ENCODE assay signal across 25 mouse cellular contexts in the genomic region with DNA sequence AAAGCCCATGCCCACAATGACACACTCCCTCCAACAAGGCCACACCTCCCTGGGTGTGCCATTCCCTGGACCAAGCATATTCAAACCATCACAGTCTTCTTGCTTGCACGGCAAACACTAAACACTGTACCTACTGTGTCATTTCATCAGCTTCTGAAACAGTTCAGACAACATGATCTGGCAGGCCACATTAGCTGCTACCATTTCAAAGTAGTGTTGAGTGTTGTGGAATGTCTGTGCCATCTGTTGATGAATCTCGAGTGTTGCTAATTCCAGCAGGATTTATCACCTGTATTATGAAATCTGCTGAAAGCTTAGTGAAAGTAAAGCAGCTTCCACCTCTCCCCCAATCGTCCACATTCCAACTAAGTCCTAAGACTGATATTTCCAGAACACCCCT. TPM values are rescaled to one million over a fixed set of nuclear protein-coding genes. Genes with fewer than 3 reads are reported as not detected.
DNase-seq lines count a peak whose midpoint lies in the region; ATAC-seq and TF ChIP-seq lines count a peak whose summit lies in the region.
"Had no signal": no experiment of that assay in that cellular context is flagged by ENCODE, and none has a peak within 500 bp of the region (broad histone marks: within the 10 kb centered on the region; RNA-seq: fewer than 3 reads in every experiment).

No protein-coding gene starts in this region.

- 40% methylated on average over 3 of the region's 3 CpGs for WGBS in heart, adult 2 months
- WGBS in heart, embryonic 14.5 days = 20% methylated on average over 3 of the region's 3 CpGs
- WGBS in heart, postnatal 0 days = 30% methylated on average over 3 of the region's 3 CpGs

- H3K27ac ChIP-seq in heart, adult 2 months = peak overlapping the region; percentile 26
- peak overlapping the region in 1 of 2 experiments; percentile 37; a peak in 3 of 4 replicates for H3K27ac ChIP-seq in heart, embryonic 14.5 days (replicated peaks in 1 of 2; ENCODE audit: control insufficient read depth in 1 of 2, insufficient read depth in 1 of 2, low read depth in 2 of 2, low read length in 2 of 2)
- H3K27ac ChIP-seq in heart, postnatal 0 days (ENCODE audit: low read depth) = peak overlapping the region; percentile 30; the same call in 1 of the 2 replicates
- no peak overlapping the region for H3K27ac ChIP-seq in layer of hippocampus, adult 2 months
- H3K27ac ChIP-seq: forebrain, embryonic 10.5 days; forebrain, embryonic 13.5 days; hindbrain, embryonic 10.5 days; hindbrain, embryonic 13.5 days; intestine, embryonic 15.5 days; kidney, embryonic 15.5 days had no signal

- H3K4me3 ChIP-seq in heart, adult 2 months = no peak overlapping the region
- H3K4me3 ChIP-seq in heart, embryonic 14.5 days (ENCODE audit: control insufficient read depth in 1 of 2, insufficient read depth in 1 of 2, low read depth in 1 of 2, low read length in 2 of 2) = no peak overlapping the region
- no peak overlapping the region for H3K4me3 ChIP-seq in heart, postnatal 0 days (ENCODE audit: low read depth, low read length)
- no peak overlapping the region for H3K4me3 ChIP-seq in layer of hippocampus, adult 2 months
- H3K4me3 ChIP-seq: forebrain, embryonic 10.5 days; forebrain, embryonic 13.5 days; hindbrain, embryonic 10.5 days; hindbrain, embryonic 13.5 days; intestine, embryonic 15.5 days; kidney, embryonic 15.5 days had no signal

- H3K9ac ChIP-seq in heart, adult 2 months (ENCODE audit: low read depth, low read length) = no peak overlapping the region
- H3K9ac ChIP-seq in heart, embryonic 14.5 days (ENCODE audit: low read length) = no peak overlapping the region
- H3K9ac ChIP-seq in heart, postnatal 0 days (replicated peaks; ENCODE audit: low read depth, low read length) = no peak overlapping the region
- H3K9ac ChIP-seq: forebrain, embryonic 13.5 days; hindbrain, embryonic 13.5 days; intestine, embryonic 15.5 days; kidney, embryonic 15.5 days had no signal

- ATAC-seq in heart, embryonic 14.5 days (ENCODE audit: insufficient number of reproducible peaks, insufficient read depth, low FRiP score, low read depth) = 0 out of 2 replicates have a peak, but pooled peaks have one; percentile 39
- 0 out of 2 replicates have a peak, but pooled peaks have one; percentile 11 for ATAC-seq in heart, postnatal 0 days (ENCODE audit: insufficient read depth, low read depth)
- ATAC-seq: CD4-positive, CD25-positive, alpha-beta regulatory T cell, adult 4 months; forebrain, embryonic 13.5 days; forebrain, embryonic 16.5 days; hindbrain, embryonic 16.5 days; intestine, embryonic 15.5 days had no signal

- H3K27me3 ChIP-seq in heart, adult 2 months (ENCODE audit: control insufficient read depth, insufficient read depth, low read length) = no peaks in the 10 kb centered on the region
- H3K27me3 ChIP-seq in heart, embryonic 14.5 days (ENCODE audit: control insufficient read depth, insufficient read depth, low read length) = no peaks in the 10 kb centered on the region
- no peaks in the 10 kb centered on the region for H3K27me3 ChIP-seq in heart, postnatal 0 days (ENCODE audit: control insufficient read depth, insufficient read depth, low read length)
- H3K27me3 ChIP-seq: forebrain, embryonic 13.5 days; hindbrain, embryonic 13.5 days; intestine, embryonic 15.5 days; kidney, embryonic 15.5 days had no signal

- no peak for TF ChIP-seq POLR2A in heart, adult 2 months (IDR thresholded peaks at IDR 0.05; ENCODE audit: insufficient read depth, low read depth, low read length)

- H3K79me2 ChIP-seq in heart, adult 2 months (replicated peaks; ENCODE audit: control insufficient read depth, insufficient read depth, low read length) = no peaks in the 10 kb centered on the region; the same call in 1 of the 2 replicates

- no peak for TF ChIP-seq EP300 in heart, adult 2 months (IDR thresholded peaks at IDR 0.05; ENCODE audit: insufficient read depth, low read depth, low read length)
- no peak for TF ChIP-seq EP300 in heart, postnatal 0 days (IDR thresholded peaks at IDR 0.05; ENCODE audit: low read depth)

- intact Hi-C loops in heart, adult 2 months (cut with DNase I) = no loop called here
- intact Hi-C loops in heart, postnatal 10 days (cut with DNase I) = no loop called here

- peaks cover 9% of the 10 kb centered on the region for H3K36me3 ChIP-seq in heart, adult 2 months (ENCODE audit: control insufficient read depth, insufficient read depth, low read length)
- H3K36me3 ChIP-seq in heart, embryonic 14.5 days (ENCODE audit: control insufficient read depth, insufficient read depth, low read length) = no peaks in the 10 kb centered on the region
- H3K36me3 ChIP-seq in heart, postnatal 0 days (replicated peaks; ENCODE audit: control insufficient read depth, insufficient read depth, low read length) = no peaks in the 10 kb centered on the region
- H3K36me3 ChIP-seq: hindbrain, embryonic 10.5 days; hindbrain, embryonic 13.5 days; intestine, embryonic 15.5 days; kidney, embryonic 15.5 days had no signal

- no peaks in the 10 kb centered on the region for H3K9me3 ChIP-seq in heart, embryonic 14.5 days (ENCODE audit: control insufficient read depth, low read length)
- H3K9me3 ChIP-seq in heart, postnatal 0 days (replicated peaks; ENCODE audit: control insufficient read depth, low read length) = no peaks in the 10 kb centered on the region
- H3K9me3 ChIP-seq: forebrain, embryonic 10.5 days; forebrain, embryonic 13.5 days; hindbrain, embryonic 10.5 days; hindbrain, embryonic 13.5 days; intestine, embryonic 15.5 days; kidney, embryonic 15.5 days had no signal

- DNase-seq in heart, adult 2 months = no peak
- no peak for DNase-seq in heart, postnatal 10 days
- DNase-seq in heart, postnatal 4 days = no peak
- no peak for DNase-seq in heart, postnatal 0 days (ENCODE audit: low spot score)
- no peak for DNase-seq in heart, adult 11 months
- no peak for DNase-seq in layer of hippocampus, adult 2 months (ENCODE audit: low spot score in 2 of 2)
- DNase-seq: adrenal gland, adult 2 months; adrenal gland, postnatal 14 days; cerebellum, adult 11-12 months; cerebellum, adult 8-10 months; gastrocnemius, postnatal 10 days; gastrocnemius, postnatal 36 days; kidney, adult 11 months; kidney, adult 8-10 months had no signal

- TF ChIP-seq CTCF in heart, adult 2 months (IDR thresholded peaks at IDR 0.05) = no peak
- no peak for TF ChIP-seq CTCF in heart, postnatal 0 days (IDR thresholded peaks at IDR 0.05; ENCODE audit: low read depth)
- TF ChIP-seq CTCF in layer of hippocampus, adult 2 months (conservative IDR thresholded peaks at IDR 0.05) = no peak

- no peak overlapping the region for H3K4me2 ChIP-seq in heart, embryonic 14.5 days (ENCODE audit: low read length)
- no peak overlapping the region for H3K4me2 ChIP-seq in heart, postnatal 0 days (ENCODE audit: low read depth, low read length)
- H3K4me2 ChIP-seq: forebrain, embryonic 13.5 days; heart, embryonic 11.5 days; hindbrain, embryonic 13.5 days; intestine, embryonic 15.5 days; kidney, embryonic 15.5 days had no signal

- peaks cover 4% of the 10 kb centered on the region; the same call in 1 of the 2 replicates for H3K4me1 ChIP-seq in heart, adult 2 months (ENCODE audit: control insufficient read depth, insufficient read depth, low read length)
- peaks cover 7 to 13% of the 10 kb centered on the region in 2 experiments for H3K4me1 ChIP-seq in heart, embryonic 14.5 days (ENCODE audit: control insufficient read depth in 2 of 2, insufficient read depth in 2 of 2, low read length in 2 of 2)
- peaks cover 5% of the 10 kb centered on the region for H3K4me1 ChIP-seq in heart, postnatal 0 days (ENCODE audit: control insufficient read depth, insufficient read depth)
- H3K4me1 ChIP-seq: forebrain, embryonic 10.5 days; forebrain, embryonic 13.5 days; hindbrain, embryonic 10.5 days; hindbrain, embryonic 13.5 days; intestine, embryonic 15.5 days; kidney, embryonic 15.5 days had no signal

RNA-seq across cellular contexts. Expression of gene Tbl1x, which starts 41.3 kb away (rescaled TPM):
- total RNA-seq in heart, adult 2 months (2021) = 10 to 100 TPM; 30.7 to 32.5 TPM
- polyA plus RNA-seq in heart, adult 2 months (2012; rRNA removed) = 14.7 and 25.8 TPM in 2 replicates
- total RNA-seq in heart, postnatal 10 days (2021) = 10 to 100 TPM; 54.4 to 60.4 TPM
- polyA plus RNA-seq in heart, embryonic 14.5 days (2014; fragmentation: Nextera tagmentation; extraction: Ambion mirVana) = 62.7 and 64.4 TPM in 2 replicates
- total RNA-seq in heart, postnatal 4 days (2021) = 10 to 100 TPM; 75.2 to 75.9 TPM
- 62.3 and 64.4 TPM in 2 replicates for total RNA-seq in heart, postnatal 0 days (2014; rRNA removed; ENCODE audit: low replicate concordance)
- polyA plus RNA-seq in heart, postnatal 0 days (2015; fragmentation: Nextera tagmentation; extraction: Ambion mirVana) = 34.0 and 34.1 TPM in 2 replicates
- total RNA-seq in layer of hippocampus, adult 2 months (2021) = 10 to 100 TPM; 30.0 to 30.6 TPM
